Mouse (Mus musculus) CH12.LX (cell line): ENCODE measurements around the gene Gm7735.

Experiments used
- CTCF ChIP-seq, 2 experiments: IDR thresholded peaks in 1 of 2; conservative IDR thresholded peaks in 1 of 2; 2 replicates each; pipeline ENCODE4 v1.5.1; 2011 to 2012; ENCODE audit warnings: low read depth in 2 of 2, low read length in 2 of 2, improper control_type of control experiment in 1 of 2, inconsistent platforms in 1 of 2, mild to moderate bottlenecking in 1 of 2, moderate library complexity in 1 of 2
- E2F4 ChIP-seq: IDR thresholded peaks from 2 replicates; pipeline ENCODE4 v1.6.1; 2011; ENCODE audit warnings: low read depth, low read length, improper control_type of control experiment; ENCODE audit not compliant: insufficient replicate concordance
- POLR2A ChIP-seq: IDR thresholded peaks from 2 replicates; pipeline ENCODE4 v1.6.1; 2011; ENCODE audit warnings: low read depth, mild to moderate bottlenecking, improper control_type of control experiment, low read length
- USF1 ChIP-seq: IDR thresholded peaks from 2 replicates; pipeline ENCODE4 v1.6.1; 2014; ENCODE audit warnings: low read depth, mild to moderate bottlenecking, inconsistent platforms, low read length, improper control_type of control experiment
- ZKSCAN1 ChIP-seq: IDR thresholded peaks from 2 replicates; pipeline ENCODE4 v1.6.1; 2012; ENCODE audit warnings: low read depth, inconsistent platforms, low read length, improper control_type of control experiment, borderline replicate concordance
- ZMIZ1 ChIP-seq: IDR thresholded peaks from 2 replicates; pipeline ENCODE4 v1.6.1; 2012; ENCODE audit warnings: low read depth, mild to moderate bottlenecking, inconsistent platforms, low read length, improper control_type of control experiment
- ZNF384 ChIP-seq: IDR thresholded peaks from 2 replicates; pipeline ENCODE4 v1.6.1; 2012; ENCODE audit warnings: low read depth, low read length, improper control_type of control experiment, inconsistent platforms

- TF ChIP-seq POLR2A, result no peak
- no peak for TF ChIP-seq USF1
- no peak for TF ChIP-seq E2F4
- no peak for TF ChIP-seq CTCF (conservative IDR thresholded peaks at IDR 0.05 in 1 of 2, IDR thresholded peaks at IDR 0.05 in 1 of 2; ENCODE audit: low read depth in 2 of 2, low read length in 2 of 2)
- no peak for TF ChIP-seq ZMIZ1
- no peak for TF ChIP-seq ZNF384
- no peak for TF ChIP-seq ZKSCAN1
These were observed 28.7 kb upstream of the Gm7735 start, which contains the start of gene Gm6358 for GRCm38 (mm10) chr16:89140551-89140950.
